Mouse (Mus musculus): ENCODE data around the gene Ccdc9b. TPM values are rescaled to one million over a fixed set of nuclear protein-coding genes. Genes with fewer than 3 reads are reported as not detected.

The Ccdc9b gene
- polyA plus RNA-seq, 1 experiment from 2014 or later: 0.08 TPM

- no peaks in the 10 kb centered on the region for H3K36me3 ChIP-seq
- H3K27me3 ChIP-seq (ENCODE audit: low read depth, poor library complexity, severe bottlenecking): peaks cover 89% of the 10 kb centered on the region
- H3K4me3 ChIP-seq: no peak overlapping the region
- no peak for DNase-seq (ENCODE audit: low spot score)
- H3K9me3 ChIP-seq (replicated peaks): no peaks in the 10 kb centered on the region
- peaks cover 34% of the 10 kb centered on the region for H3K4me1 ChIP-seq
- WGBS: 85% methylated on average over 6 of the region's 6 CpGs
- H3K27ac ChIP-seq: no peak overlapping the region
These were observed 48.8 kb downstream of the Ccdc9b start for GRCm38 (mm10) chr2:118713631-118714030.

- Histone ChIP-seq H3K4me1 (peaks cover 44% of the 10 kb centered on the region), H3K27ac (peak overlapping the region; percentile 54), H3K36me3 (no peaks in the 10 kb centered on the region), H3K4me3 (peak overlapping the region; percentile 54), H3K27me3 (ENCODE audit: low read depth, poor library complexity, severe bottlenecking) (peaks cover 100% of the 10 kb centered on the region), H3K9me3 (replicated peaks) (no peaks in the 10 kb centered on the region)
- under 1% methylated on average over 36 of the region's 36 CpGs for WGBS
- peak; percentile 77 for DNase-seq (ENCODE audit: low spot score)
These were observed 51.4 kb downstream of the Ccdc9b start for GRCm38 (mm10) chr2:118711038-118711494.

- WGBS: 37% methylated on average over 4 of the region's 4 CpGs
- H3K4me3 ChIP-seq: no peak overlapping the region
- no peak for DNase-seq (ENCODE audit: low spot score)
- no peaks in the 10 kb centered on the region for H3K9me3 ChIP-seq (replicated peaks)
- H3K27me3 ChIP-seq (ENCODE audit: low read depth, poor library complexity, severe bottlenecking): peaks cover 100% of the 10 kb centered on the region
- H3K4me1 ChIP-seq: peaks cover 41% of the 10 kb centered on the region
- H3K36me3 ChIP-seq: no peaks in the 10 kb centered on the region
- no peak overlapping the region for H3K27ac ChIP-seq
These were observed 52.7 kb downstream of the Ccdc9b start for GRCm38 (mm10) chr2:118709655-118710221.

- H3K36me3 ChIP-seq: no peaks in the 10 kb centered on the region
- H3K27me3 ChIP-seq (ENCODE audit: low read depth, poor library complexity, severe bottlenecking): peaks cover 100% of the 10 kb centered on the region
- H3K4me1 ChIP-seq: peaks cover 46% of the 10 kb centered on the region
- DNase-seq (ENCODE audit: low spot score): no peak
- H3K9me3 ChIP-seq (replicated peaks): no peaks in the 10 kb centered on the region
- H3K4me3 ChIP-seq: no peak overlapping the region
- no peak overlapping the region for H3K27ac ChIP-seq
- WGBS: 81% methylated on average over 4 of the region's 4 CpGs
These were observed 54.0 kb downstream of the Ccdc9b start for GRCm38 (mm10) chr2:118708472-118708871.

- H3K9me3 ChIP-seq (replicated peaks): no peaks in the 10 kb centered on the region
- peaks cover 100% of the 10 kb centered on the region for H3K27me3 ChIP-seq (ENCODE audit: low read depth, poor library complexity, severe bottlenecking)
- no peaks in the 10 kb centered on the region for H3K36me3 ChIP-seq
- H3K4me3 ChIP-seq: 0 out of 2 replicates have a peak overlapping the region, but pooled peaks have one; percentile 7
- no peak overlapping the region for H3K27ac ChIP-seq
- DNase-seq (ENCODE audit: low spot score): no peak
- H3K4me1 ChIP-seq: peaks cover 56% of the 10 kb centered on the region
- WGBS: 6% methylated on average over 6 of the region's 6 CpGs
These were observed 56.0 kb downstream of the Ccdc9b start for GRCm38 (mm10) chr2:118706436-118706835.

Other genes with a start within 250 kb of the Ccdc9b start
- 4.2 and 5.5 TPM in 2 replicates for gene Bmf, start 213.0 kb downstream of the Ccdc9b start, polyA plus RNA-seq (2016; fragmentation: Nextera tagmentation; extraction: Ambion mirVana)
- 148 and 168 TPM in 2 replicates for gene Bub1b, start 164.4 kb downstream of the Ccdc9b start, polyA plus RNA-seq (2016; fragmentation: Nextera tagmentation; extraction: Ambion mirVana)
- 0.65 and 0.75 TPM in 2 replicates for gene Pak6, start 99.4 kb downstream of the Ccdc9b start, polyA plus RNA-seq (2016; fragmentation: Nextera tagmentation; extraction: Ambion mirVana)
- gene Ankrd63, start 58.7 kb downstream of the Ccdc9b start, polyA plus RNA-seq (2016; fragmentation: Nextera tagmentation; extraction: Ambion mirVana): not detected in 2 replicates
- gene Plcb2, start 34.2 kb downstream of the Ccdc9b start, polyA plus RNA-seq (2016; fragmentation: Nextera tagmentation; extraction: Ambion mirVana): 0.28 and 0.36 TPM in 2 replicates
- 16.1 and 16.3 TPM in 2 replicates for gene Inafm2, start 16.9 kb downstream of the Ccdc9b start, polyA plus RNA-seq (2016; fragmentation: Nextera tagmentation; extraction: Ambion mirVana)
- not detected in 2 replicates for gene Phgr1, start 10.1 kb upstream of the Ccdc9b start, polyA plus RNA-seq (2016; fragmentation: Nextera tagmentation; extraction: Ambion mirVana)
- 0.04 and 0.11 TPM in 2 replicates for gene Disp2, start 17.1 kb upstream of the Ccdc9b start, polyA plus RNA-seq (2016; fragmentation: Nextera tagmentation; extraction: Ambion mirVana)
- 150 and 157 TPM in 2 replicates for gene Knstrn, start 51.3 kb upstream of the Ccdc9b start, polyA plus RNA-seq (2016; fragmentation: Nextera tagmentation; extraction: Ambion mirVana)
- 86.6 and 90.6 TPM in 2 replicates for gene Ivd, start 99.3 kb upstream of the Ccdc9b start, polyA plus RNA-seq (2016; fragmentation: Nextera tagmentation; extraction: Ambion mirVana)
- 2.4 and 2.6 TPM in 2 replicates for gene Bahd1, start 137.7 kb upstream of the Ccdc9b start, polyA plus RNA-seq (2016; fragmentation: Nextera tagmentation; extraction: Ambion mirVana)
- gene Chst14, start 163.8 kb upstream of the Ccdc9b start, polyA plus RNA-seq (2016; fragmentation: Nextera tagmentation; extraction: Ambion mirVana): 26.2 and 30.3 TPM in 2 replicates